ENCODE assay signal across 28 mouse cellular contexts in genomic region chr4:69824903-69825268, GRCm38 (mm10).
A peak's percentile ranks its signal among the peaks of the same experiment; 100 is the strongest.
DNase-seq lines count a peak whose midpoint lies in the region; ATAC-seq lines count a peak whose summit lies in the region.
"Had no signal": no experiment of that assay in that cellular context is flagged by ENCODE, and none has a peak within 500 bp of the region (broad histone marks: within the 10 kb centered on the region; RNA-seq: fewer than 3 reads in every experiment).

No protein-coding gene starts in this region.

- no peaks in the 10 kb centered on the region for H3K9me3 ChIP-seq in hindbrain, embryonic 13.5 days
- no peaks in the 10 kb centered on the region for H3K9me3 ChIP-seq in hindbrain, embryonic 14.5 days (ENCODE audit: control insufficient read depth, low read length)
- H3K9me3 ChIP-seq in forebrain, embryonic 12.5 days, result no peaks in the 10 kb centered on the region
- no peaks in the 10 kb centered on the region for H3K9me3 ChIP-seq in forebrain, embryonic 15.5 days
- no peaks in the 10 kb centered on the region for H3K9me3 ChIP-seq in midbrain, embryonic 13.5 days
- H3K9me3 ChIP-seq: embryonic facial prominence, embryonic 10.5 days; embryonic facial prominence, embryonic 15.5 days; limb, embryonic 12.5 days; liver, embryonic 15.5 days; stomach, embryonic 15.5 days had no signal

- H3K4me3 ChIP-seq in hindbrain, embryonic 13.5 days, result no peak overlapping the region
- no peak overlapping the region for H3K4me3 ChIP-seq in hindbrain, embryonic 14.5 days (replicated peaks; ENCODE audit: low read length)
- no peak overlapping the region for H3K4me3 ChIP-seq in forebrain, embryonic 12.5 days (replicated peaks)
- H3K4me3 ChIP-seq in forebrain, embryonic 15.5 days, result no peak overlapping the region
- H3K4me3 ChIP-seq in midbrain, embryonic 13.5 days (replicated peaks), result no peak overlapping the region
- H3K4me3 ChIP-seq: embryonic facial prominence, embryonic 10.5 days; embryonic facial prominence, embryonic 15.5 days; left cerebral cortex, adult 2 months; limb, embryonic 12.5 days; liver, embryonic 15.5 days; stomach, embryonic 15.5 days had no signal

- H3K4me2 ChIP-seq in hindbrain, embryonic 13.5 days, result no peak overlapping the region
- no peak overlapping the region for H3K4me2 ChIP-seq in hindbrain, embryonic 14.5 days (replicated peaks)
- no peak overlapping the region for H3K4me2 ChIP-seq in forebrain, embryonic 12.5 days
- no peak overlapping the region for H3K4me2 ChIP-seq in forebrain, embryonic 15.5 days (replicated peaks)
- no peak overlapping the region for H3K4me2 ChIP-seq in midbrain, embryonic 13.5 days (replicated peaks)
- H3K4me2 ChIP-seq: embryonic facial prominence, embryonic 15.5 days; heart, embryonic 11.5 days; limb, embryonic 12.5 days; liver, embryonic 15.5 days; lung, embryonic 14.5 days; stomach, embryonic 15.5 days had no signal

- no peaks in the 10 kb centered on the region for H3K27me3 ChIP-seq in hindbrain, embryonic 13.5 days
- H3K27me3 ChIP-seq in hindbrain, embryonic 14.5 days (ENCODE audit: control insufficient read depth, insufficient read depth, low read length), result no peaks in the 10 kb centered on the region
- no peaks in the 10 kb centered on the region for H3K27me3 ChIP-seq in forebrain, embryonic 12.5 days
- H3K27me3 ChIP-seq in forebrain, embryonic 15.5 days, result no peaks in the 10 kb centered on the region
- H3K27me3 ChIP-seq in midbrain, embryonic 13.5 days, result peaks cover 8% of the 10 kb centered on the region; the same call in 1 of the 2 replicates
- H3K27me3 ChIP-seq: embryonic facial prominence, embryonic 15.5 days; limb, embryonic 12.5 days; liver, embryonic 15.5 days; stomach, embryonic 15.5 days had no signal

- H3K36me3 ChIP-seq in hindbrain, embryonic 13.5 days, result no peaks in the 10 kb centered on the region
- H3K36me3 ChIP-seq in hindbrain, embryonic 14.5 days (replicated peaks; ENCODE audit: control insufficient read depth, insufficient read depth), result no peaks in the 10 kb centered on the region
- H3K36me3 ChIP-seq in forebrain, embryonic 12.5 days (replicated peaks), result no peaks in the 10 kb centered on the region
- no peaks in the 10 kb centered on the region for H3K36me3 ChIP-seq in forebrain, embryonic 15.5 days
- no peaks in the 10 kb centered on the region for H3K36me3 ChIP-seq in midbrain, embryonic 13.5 days
- H3K36me3 ChIP-seq: embryonic facial prominence, embryonic 10.5 days; embryonic facial prominence, embryonic 15.5 days; limb, embryonic 12.5 days; liver, embryonic 15.5 days; stomach, embryonic 15.5 days had no signal

- peak; percentile 54; the same call in 1 of the 2 replicates for ATAC-seq in hindbrain, embryonic 13.5 days (ENCODE audit: low FRiP score)
- ATAC-seq in hindbrain, embryonic 14.5 days (ENCODE audit: low FRiP score), result no peak
- no peak for ATAC-seq in forebrain, embryonic 12.5 days (ENCODE audit: low FRiP score)
- peak; percentile 54; the same call in 1 of the 2 replicates for ATAC-seq in forebrain, embryonic 15.5 days (replicated peaks)
- no peak; the same call in 1 of the 2 replicates for ATAC-seq in midbrain, embryonic 13.5 days
- ATAC-seq: activated CD4-positive, CD25-positive, alpha-beta regulatory T cell, adult 4 months; CD4-positive, CD25-positive, alpha-beta regulatory T cell, adult 4 months; intestine, postnatal 0 days had no signal

- no peak overlapping the region for H3K9ac ChIP-seq in hindbrain, embryonic 13.5 days
- no peak overlapping the region for H3K9ac ChIP-seq in hindbrain, embryonic 14.5 days
- no peak overlapping the region for H3K9ac ChIP-seq in forebrain, embryonic 12.5 days
- H3K9ac ChIP-seq in forebrain, embryonic 15.5 days (replicated peaks), result no peak overlapping the region
- H3K9ac ChIP-seq in midbrain, embryonic 13.5 days (replicated peaks), result no peak overlapping the region
- H3K9ac ChIP-seq: embryonic facial prominence, embryonic 15.5 days; limb, embryonic 12.5 days; liver, embryonic 15.5 days; lung, embryonic 14.5 days; stomach, embryonic 15.5 days had no signal

- DNase-seq in hindbrain, embryonic 14.5 days (ENCODE audit: low spot score), result no peak
- DNase-seq in T-cell, adult 2 months (ENCODE audit: low spot score), result no peak
- no peak for DNase-seq in layer of hippocampus, postnatal 36 days
- DNase-seq in spleen, postnatal 36 days (ENCODE audit: low spot score in 2 of 2), result no peak
- DNase-seq: adrenal gland, adult 2 months; adrenal gland, postnatal 36 days; cerebellum, adult 18-20 months; gastrocnemius, postnatal 25 days; heart, adult 18-20 months; heart, postnatal 4 days; kidney, postnatal 25 days; lung, embryonic 14.5 days; lung, postnatal 14 days; right cerebral cortex, postnatal 14 days had no signal

- WGBS in hindbrain, embryonic 13.5 days, result 27% methylated on average over 3 of the region's 3 CpGs
- 31% methylated on average over 3 of the region's 3 CpGs for WGBS in hindbrain, embryonic 14.5 days
- WGBS in forebrain, embryonic 12.5 days, result 22% methylated on average over 3 of the region's 3 CpGs
- 12% methylated on average over 3 of the region's 3 CpGs for WGBS in forebrain, embryonic 15.5 days
- 17% methylated on average over 3 of the region's 3 CpGs for WGBS in midbrain, embryonic 13.5 days

- H3K27ac ChIP-seq in hindbrain, embryonic 13.5 days, result no peak overlapping the region
- no peak overlapping the region for H3K27ac ChIP-seq in hindbrain, embryonic 14.5 days
- H3K27ac ChIP-seq in forebrain, embryonic 12.5 days, result peak overlapping the region; percentile 33; the same call in 1 of the 2 replicates
- peak overlapping the region; percentile 48 for H3K27ac ChIP-seq in forebrain, embryonic 15.5 days (replicated peaks)
- H3K27ac ChIP-seq in midbrain, embryonic 13.5 days, result peak overlapping the region; percentile 75
- H3K27ac ChIP-seq: embryonic facial prominence, embryonic 10.5 days; embryonic facial prominence, embryonic 15.5 days; left cerebral cortex, adult 2 months; limb, embryonic 12.5 days; liver, embryonic 15.5 days; stomach, embryonic 15.5 days had no signal

- peaks cover 17% of the 10 kb centered on the region for H3K4me1 ChIP-seq in hindbrain, embryonic 13.5 days (replicated peaks)
- no peaks in the 10 kb centered on the region for H3K4me1 ChIP-seq in hindbrain, embryonic 14.5 days (replicated peaks; ENCODE audit: control insufficient read depth, insufficient read depth, low read length)
- peaks cover 17% of the 10 kb centered on the region for H3K4me1 ChIP-seq in forebrain, embryonic 12.5 days
- peaks cover 19% of the 10 kb centered on the region for H3K4me1 ChIP-seq in forebrain, embryonic 15.5 days
- H3K4me1 ChIP-seq in midbrain, embryonic 13.5 days (replicated peaks), result peaks cover 20% of the 10 kb centered on the region
- H3K4me1 ChIP-seq: embryonic facial prominence, embryonic 15.5 days; limb, embryonic 12.5 days; liver, embryonic 15.5 days; stomach, embryonic 15.5 days had no signal

Comparison
In these comparisons a context has a peak if more than half of its experiments do, and no peak if none do; other contexts are left out.
1. ATAC-seq: peak in hindbrain, embryonic 13.5 days (single experiment) and forebrain, embryonic 15.5 days (single experiment); none in hindbrain, embryonic 14.5 days (single experiment), forebrain, embryonic 12.5 days (single experiment) and midbrain, embryonic 13.5 days (single experiment).
2. H3K27ac ChIP-seq: peak in forebrain, embryonic 12.5 days (single experiment), forebrain, embryonic 15.5 days (single experiment) and midbrain, embryonic 13.5 days (single experiment); none in hindbrain, embryonic 13.5 days (single experiment) and hindbrain, embryonic 14.5 days (single experiment).